In the genomic region with DNA sequence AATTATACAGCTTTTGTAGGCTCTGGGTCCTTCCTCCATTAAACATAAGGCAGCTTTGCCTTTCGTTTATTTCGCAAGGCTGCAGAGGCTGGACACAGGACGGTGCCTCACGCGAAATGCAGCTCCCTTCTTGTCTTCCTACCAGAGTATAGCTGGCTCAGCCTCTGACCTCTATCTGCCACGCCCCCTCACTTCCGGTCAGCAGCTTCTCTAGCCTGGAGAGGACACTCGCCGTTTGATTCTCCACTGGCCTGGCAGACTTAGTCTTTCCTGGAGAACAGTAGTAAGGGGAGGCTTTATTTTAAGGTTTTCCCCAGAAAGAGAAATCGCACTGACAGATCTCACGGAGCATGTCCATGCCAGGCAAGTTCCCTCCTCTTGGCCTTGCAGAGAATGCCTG, we compare ENCODE assay signal across 12 mouse cellular contexts.
A peak's percentile ranks its signal among the peaks of the same experiment; 100 is the strongest.
DNase-seq lines count a peak whose midpoint lies in the region; ATAC-seq and TF ChIP-seq lines count a peak whose summit lies in the region.
"Had no signal": no experiment of that assay in that cellular context is flagged by ENCODE, and none has a peak within 500 bp of the region (broad histone marks: within the 10 kb centered on the region; RNA-seq: fewer than 3 reads in every experiment).

No protein-coding gene starts in this region.

- H3K4me3 ChIP-seq in heart, embryonic 10.5 days: no peak overlapping the region
- H3K4me3 ChIP-seq in lung, embryonic 14.5 days (ENCODE audit: low read depth, low read length): no peak overlapping the region
- no peak overlapping the region for H3K4me3 ChIP-seq in lung, postnatal 0 days (ENCODE audit: low read depth, low read length)
- H3K4me3 ChIP-seq: erythroblast, embryonic 14.5 days; hindbrain, embryonic 13.5 days had no signal

- H3K36me3 ChIP-seq in heart, embryonic 10.5 days: no peaks in the 10 kb centered on the region
- no peaks in the 10 kb centered on the region for H3K36me3 ChIP-seq in lung, embryonic 14.5 days (ENCODE audit: insufficient read depth)
- no peaks in the 10 kb centered on the region for H3K36me3 ChIP-seq in lung, postnatal 0 days (ENCODE audit: insufficient read depth, low read length)
- H3K36me3 ChIP-seq: hindbrain, embryonic 13.5 days had no signal

- no peaks in the 10 kb centered on the region for H3K27me3 ChIP-seq in heart, embryonic 10.5 days (ENCODE audit: insufficient read depth, poor library complexity, severe bottlenecking)
- no peaks in the 10 kb centered on the region for H3K27me3 ChIP-seq in lung, embryonic 14.5 days (ENCODE audit: insufficient read depth, low read length)
- H3K27me3 ChIP-seq in lung, postnatal 0 days (replicated peaks; ENCODE audit: insufficient read depth, low read length): no peaks in the 10 kb centered on the region
- H3K27me3 ChIP-seq: CH12.LX; hindbrain, embryonic 13.5 days had no signal

- no peak for TF ChIP-seq EP300 in lung, postnatal 0 days (IDR thresholded peaks at IDR 0.05)

- ATAC-seq in lung, embryonic 14.5 days (ENCODE audit: insufficient read depth): no peak
- no peak for ATAC-seq in lung, postnatal 0 days
- no peak for ATAC-seq in megakaryocyte-erythroid progenitor cell, adult 5-6 weeks (replicated peaks; ENCODE audit: low FRiP score, low TSS enrichment, poor library complexity, severe bottlenecking)

- H3K9ac ChIP-seq in lung, embryonic 14.5 days: no peak overlapping the region
- no peak overlapping the region for H3K9ac ChIP-seq in lung, postnatal 0 days (replicated peaks; ENCODE audit: low read depth)
- H3K9ac ChIP-seq: hindbrain, embryonic 13.5 days had no signal

- H3K9me3 ChIP-seq in heart, embryonic 10.5 days: no peaks in the 10 kb centered on the region
- H3K9me3 ChIP-seq in lung, embryonic 14.5 days (ENCODE audit: low read depth, low read length): no peaks in the 10 kb centered on the region
- H3K9me3 ChIP-seq in lung, postnatal 0 days (ENCODE audit: low read length): no peaks in the 10 kb centered on the region
- H3K9me3 ChIP-seq: hindbrain, embryonic 13.5 days had no signal

- DNase-seq in heart, adult 11 months: peak; percentile 96
- DNase-seq in heart, embryonic 10.5 days (ENCODE audit: low spot score): no peak
- peak; percentile 60 for DNase-seq in lung, embryonic 14.5 days
- DNase-seq in lung, postnatal 0 days (ENCODE audit: low spot score): no peak
- DNase-seq in kidney, postnatal 10 days: peak; percentile 52
- DNase-seq in testis, postnatal 14 days (ENCODE audit: low spot score): peak; percentile 46
- DNase-seq: cerebellum, postnatal 25 days; thymus, postnatal 36 days had no signal

- H3K4me2 ChIP-seq in lung, embryonic 14.5 days: no peak overlapping the region
- H3K4me2 ChIP-seq in lung, postnatal 0 days (replicated peaks; ENCODE audit: low read depth, low read length): no peak overlapping the region
- H3K4me2 ChIP-seq: hindbrain, embryonic 13.5 days had no signal

- WGBS in heart, embryonic 10.5 days: 60% methylated on average over 11 of the region's 11 CpGs
- WGBS in lung, embryonic 14.5 days: 63% methylated on average over 11 of the region's 11 CpGs
- WGBS in lung, postnatal 0 days: 58% methylated on average over 11 of the region's 11 CpGs

- 0 out of 2 replicates have a peak, but pooled peaks cover 2% of the 10 kb centered on the region for H3K4me1 ChIP-seq in heart, embryonic 10.5 days
- no peaks in the 10 kb centered on the region for H3K4me1 ChIP-seq in lung, embryonic 14.5 days (ENCODE audit: insufficient read depth)
- H3K4me1 ChIP-seq in lung, postnatal 0 days (ENCODE audit: insufficient read depth, low read depth, low read length): no peaks in the 10 kb centered on the region
- H3K4me1 ChIP-seq: hindbrain, embryonic 13.5 days had no signal

- TF ChIP-seq CTCF in lung, embryonic 14.5 days (IDR thresholded peaks at IDR 0.05; ENCODE audit: low read depth): no peak
- no peak for TF ChIP-seq CTCF in lung, postnatal 0 days (IDR thresholded peaks at IDR 0.05)

- no peak overlapping the region for H3K27ac ChIP-seq in heart, embryonic 10.5 days
- H3K27ac ChIP-seq in lung, embryonic 14.5 days (ENCODE audit: low read depth): no peak overlapping the region
- no peak overlapping the region for H3K27ac ChIP-seq in lung, postnatal 0 days (ENCODE audit: low read length)
- H3K27ac ChIP-seq: hindbrain, embryonic 13.5 days had no signal

Comparison
In these comparisons a context has a peak if more than half of its experiments do, and no peak if none do; other contexts are left out.
1. DNase-seq: peak in heart, adult 11 months (single experiment), lung, embryonic 14.5 days (single experiment), kidney, postnatal 10 days (single experiment) and testis, postnatal 14 days (single experiment); none in heart, embryonic 10.5 days (single experiment) and lung, postnatal 0 days (single experiment).